Mouse (Mus musculus) c-Kit-negative CD71-positive TER-119-positive erythroid progenitor cells, embryonic 14.5 days (primary cell): ENCODE data around the gene Olfr747.
"Not testable (repeated sequence)": the region's sequence is repeated elsewhere in the genome, so short reads cannot be mapped to it uniquely, and the experiment has no call there.

Experiments
- DNase-seq: peaks from one replicate; pipeline ENCODE4 v3.0.0-alpha.2; 2013; ENCODE audit warnings: low read depth, low spot score

Olfr747 gene

GRCm38 (mm10) chr14:50693106-50693505, at the start of gene Olfr747:
Olfr747 (minus strand) TSS chr14:50693206.
- DNase-seq = no peak

GRCm38 (mm10) chr14:50741584-50741983, 48.6 kb upstream of the Olfr747 start:
- no peak for DNase-seq

- no peak for DNase-seq
Measured at GRCm38 (mm10) chr14:50740334-50740733, 47.3 kb upstream of the Olfr747 start.

GRCm38 (mm10) chr14:50722371-50722770, 29.4 kb upstream of the Olfr747 start:
- not testable (repeated sequence) for DNase-seq

GRCm38 (mm10) chr14:50719875-50720274, 26.9 kb upstream of the Olfr747 start:
- not testable (repeated sequence) for DNase-seq

GRCm38 (mm10) chr14:50707073-50707472, 14.1 kb upstream of the Olfr747 start, which contains the start of gene Olfr748:
Olfr748 (plus strand) TSS chr14:50707373.
- DNase-seq = no peak

GRCm38 (mm10) chr14:50646783-50647182, 46.2 kb downstream of the Olfr747 start, which contains the start of gene Olfr746:
Olfr746 (plus strand) TSS chr14:50647083.
- no peak for DNase-seq

GRCm38 (mm10) chr14:50639088-50639487, 53.9 kb downstream of the Olfr747 start, which contains the start of gene Olfr745:
Olfr745 (plus strand) TSS chr14:50639388.
- no peak for DNase-seq
